Mouse (Mus musculus) ZHBTc4 (cell line): ENCODE measurements around the gene Xlr5a.
"Not testable (repeated sequence)": the region's sequence is repeated elsewhere in the genome, so short reads cannot be mapped to it uniquely, and the experiment has no call there.

ENCODE experiments used
- DNase-seq: peaks from one replicate; pipeline ENCODE4 v3.0.0-alpha.2; 2011; ENCODE audit warnings: low read depth, low spot score

Xlr5a gene

GRCm38 (mm10) chrX:73148496-73148895 lies 144.3 kb downstream of the Xlr5a start, which contains the start of gene Xlr5b:
Xlr5b (plus strand) TSS chrX:73148796.
- not testable (repeated sequence) for DNase-seq

DNA sequence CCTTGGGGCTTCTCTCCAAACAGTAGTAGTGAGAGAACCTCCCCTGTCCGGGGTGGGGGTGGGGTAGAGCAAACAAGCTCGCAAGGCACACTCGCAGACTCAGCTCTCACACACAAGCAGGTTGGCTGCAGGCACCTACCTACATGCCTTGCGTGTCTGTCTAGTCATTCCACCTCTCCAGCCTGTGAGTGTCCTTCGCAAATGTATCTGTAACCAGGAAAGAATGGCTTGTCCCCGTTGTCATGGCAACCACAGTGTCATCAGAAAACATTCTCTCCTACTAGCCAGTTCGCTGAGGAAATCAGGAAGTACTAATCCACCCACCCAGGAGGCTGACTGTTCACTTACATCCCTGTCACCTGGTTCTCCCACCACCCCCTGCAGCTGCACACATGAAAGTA lies 149.6 kb downstream of the Xlr5a start:
- DNase-seq = not testable (repeated sequence)

GRCm38 (mm10) chrX:73122859-73123829 lies 169.6 kb downstream of the Xlr5a start:
- not testable (repeated sequence) for DNase-seq

DNA sequence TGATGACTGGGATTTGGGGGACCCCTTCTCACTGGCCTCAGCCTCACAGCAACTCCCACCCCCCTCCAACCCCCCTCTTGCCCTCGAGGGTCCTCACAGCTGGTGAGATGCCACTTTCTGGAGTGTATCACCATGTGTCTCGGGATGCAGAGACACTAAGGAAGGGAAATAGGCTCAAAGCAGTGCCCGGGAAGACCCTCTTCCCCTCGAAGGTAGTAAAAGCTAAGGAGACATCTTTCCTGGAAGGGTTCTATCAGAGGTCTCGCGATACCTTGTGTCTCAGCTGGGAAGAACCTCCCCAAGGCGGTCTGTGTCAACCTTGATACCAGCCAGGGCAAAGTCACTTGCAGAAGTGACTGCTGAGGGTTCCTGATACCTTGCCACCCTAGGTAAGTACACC lies 176.0 kb downstream of the Xlr5a start, which contains the start of gene Gm14685:
Gm14685 (plus strand) TSS at position 301 of the 400 bp plus-strand sequence.
- not testable (repeated sequence) for DNase-seq

GRCm38 (mm10) chrX:73096941-73097508 lies 195.8 kb downstream of the Xlr5a start, which contains the start of gene Xlr3a:
Xlr3a (minus strand) TSS chrX:73097095.
- DNase-seq = peak; percentile 21

DNA sequence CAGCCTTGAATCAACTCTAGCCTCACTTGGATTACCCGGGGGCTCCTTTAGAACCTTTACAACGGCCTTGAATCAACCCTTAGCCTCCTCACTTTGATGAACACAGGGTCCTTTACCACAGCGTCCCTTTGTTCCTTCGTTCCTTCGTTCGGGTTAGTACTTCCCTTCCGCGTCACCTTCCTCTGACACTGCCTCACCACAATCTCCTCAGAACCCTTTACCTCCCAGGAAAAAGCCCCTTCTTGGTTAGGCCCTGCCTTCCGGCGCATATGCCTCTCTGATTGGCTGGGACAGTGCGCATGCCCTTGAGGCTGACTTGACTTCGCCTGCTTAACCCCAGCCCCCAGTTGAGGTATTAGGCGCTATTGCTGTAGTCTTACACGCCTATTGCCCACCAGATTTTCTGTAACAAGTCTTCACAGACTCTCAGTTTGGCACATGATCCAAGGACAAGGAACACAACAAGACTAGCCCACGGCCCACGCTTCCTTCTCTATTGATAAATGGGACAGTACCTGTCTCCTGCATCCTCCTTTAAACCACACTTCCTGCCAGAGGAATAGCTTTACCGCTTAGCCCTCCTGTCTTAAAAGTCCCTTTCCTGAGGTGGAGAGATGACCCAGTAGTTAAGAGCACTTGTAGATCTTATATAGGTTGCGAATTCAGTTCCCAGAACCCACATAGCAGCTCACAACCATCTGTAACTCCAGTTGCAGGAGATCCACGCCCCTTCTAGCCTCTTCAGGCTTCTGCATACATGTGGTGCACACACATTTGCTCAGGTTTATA lies 210.3 kb downstream of the Xlr5a start, which contains the start of gene Xlr4a:
Xlr4a (minus strand) TSS at position 212 of the 789 bp plus-strand sequence.
- not testable (repeated sequence) for DNase-seq

DNA sequence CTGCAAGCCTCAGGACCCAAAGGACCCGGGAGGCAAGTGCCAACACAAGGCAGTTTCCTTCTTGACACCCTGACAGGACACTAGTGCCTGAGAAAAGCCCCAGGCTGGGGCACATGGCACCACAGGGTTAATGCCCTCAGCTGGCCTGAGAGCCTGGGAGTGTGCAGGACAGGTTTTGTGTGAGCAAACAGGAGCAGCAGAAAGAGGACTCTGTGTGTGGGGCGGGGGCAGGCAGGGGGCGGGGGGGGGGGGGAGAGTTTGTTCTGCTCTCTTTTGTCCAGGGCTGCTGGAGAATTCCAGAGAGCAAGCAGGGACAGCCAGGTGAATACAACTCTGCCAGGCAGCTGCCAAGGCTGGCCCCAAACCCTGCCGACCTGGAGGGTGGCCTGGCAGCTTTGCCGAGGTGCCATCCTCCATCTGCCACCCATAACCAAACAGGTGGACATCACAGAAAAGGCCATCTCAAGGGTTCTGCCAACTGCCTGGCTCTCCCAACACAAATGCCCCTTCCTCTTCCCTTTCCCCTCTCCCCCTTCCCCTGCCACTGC lies 225.9 kb downstream of the Xlr5a start:
- DNase-seq = not testable (repeated sequence)

DNA sequence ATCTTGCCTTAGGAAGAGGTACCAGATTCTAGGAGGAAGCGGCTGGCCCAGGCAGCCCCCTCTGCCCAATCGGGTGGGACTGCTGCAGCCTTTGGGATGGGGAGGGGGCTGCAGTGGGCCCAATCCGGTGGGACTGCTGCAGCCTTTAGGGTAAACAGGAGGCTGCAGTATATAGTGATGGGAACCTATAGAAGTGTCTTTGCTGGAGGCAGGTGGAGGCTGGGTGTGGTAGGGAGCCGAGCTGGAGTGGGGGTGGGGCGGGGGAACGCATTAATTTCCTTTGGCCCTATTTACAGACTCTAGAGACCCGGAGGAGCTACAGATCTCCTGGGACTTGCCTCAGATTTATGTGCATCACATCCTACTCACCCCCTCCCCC lies 228.4 kb downstream of the Xlr5a start, which contains the start of gene Pnma3:
Pnma3 (plus strand) TSS at position 373 of the 379 bp plus-strand sequence.
- no peak for DNase-seq

GRCm38 (mm10) chrX:73063512-73064414 lies 229.0 kb downstream of the Xlr5a start:
- peak; percentile 11 for DNase-seq

GRCm38 (mm10) chrX:73062323-73062722 lies 230.5 kb downstream of the Xlr5a start:
- DNase-seq = no peak

DNA sequence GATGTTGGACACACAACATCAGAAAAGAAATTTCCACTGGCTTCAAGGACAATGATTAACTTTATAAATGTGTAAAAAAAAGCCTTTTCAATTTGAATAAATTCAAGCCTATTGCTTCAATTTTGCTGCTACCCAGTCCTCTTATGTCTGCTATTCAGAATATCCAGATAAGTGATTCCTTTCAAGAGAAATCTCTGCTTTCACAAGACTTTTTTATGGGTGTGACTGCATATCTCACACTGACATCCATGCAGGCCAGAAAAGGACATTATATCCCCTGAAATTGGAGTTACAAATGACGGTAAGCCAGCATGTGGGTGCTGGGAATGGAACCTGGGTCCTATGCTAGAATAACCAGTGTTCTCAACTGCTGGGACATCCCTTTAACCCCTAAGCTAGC lies 231.2 kb downstream of the Xlr5a start:
- DNase-seq = no peak
